In genomic region chr4:136045091-136045490, GRCm38 (mm10) we compare ENCODE assay signal across 12 mouse cellular contexts.
"Had no signal": no experiment of that assay in that cellular context is flagged by ENCODE, and none has a peak within 500 bp of the region (broad histone marks: within the 10 kb centered on the region; RNA-seq: fewer than 3 reads in every experiment).

No protein-coding gene starts in this region.

- H3K4me2 ChIP-seq: midbrain, embryonic 13.5 days had no signal

- DNase-seq: kidney, adult 2 months; kidney, postnatal 25 days; layer of hippocampus, postnatal 36 days; lung, adult 18-20 months; lung, postnatal 14 days had no signal

- H3K27ac ChIP-seq: kidney, postnatal 0 days; left cerebral cortex, adult 2 months; liver, embryonic 14.5 days; macrophage; midbrain, embryonic 13.5 days had no signal

- H3K9ac ChIP-seq: liver, embryonic 14.5 days; midbrain, embryonic 13.5 days had no signal

- H3K4me3 ChIP-seq: left cerebral cortex, adult 2 months; midbrain, embryonic 13.5 days had no signal

- H3K9me3 ChIP-seq: midbrain, embryonic 13.5 days had no signal

- H3K27me3 ChIP-seq: midbrain, embryonic 13.5 days had no signal

- ATAC-seq: intestine, postnatal 0 days; midbrain, embryonic 13.5 days; midbrain, embryonic 16.5 days had no signal
